Mouse (Mus musculus) CH12.LX (cell line): ENCODE measurements at regions not wholly inside any gene's neighbourhood (a gene's known extent, or its start where the extent isn't known, plus 50 kb on each side); places are given as distances from the start of the nearest gene placed in this dataset.

ENCODE experiments used
- DNase-seq: peaks from one replicate; pipeline ENCODE4 v3.0.0-alpha.2; 2013; ENCODE audit errors: extremely low read depth
- H3K27ac ChIP-seq: 2 replicates; pipeline ENCODE4 v1.5.1; 2012; ENCODE audit warnings: low read depth, mild to moderate bottlenecking, control low read depth, moderate library complexity; ENCODE audit not compliant: insufficient read depth
- H3K27me3 ChIP-seq: replicated peaks from 2 replicates; pipeline ENCODE3; 2012; ENCODE audit warnings: inconsistent platforms
- H3K36me3 ChIP-seq, 2 experiments: replicated peaks in 1 of 2; 2 replicates each; pipeline versions ENCODE3 to v1.6.1; 2012; ENCODE audit warnings: inconsistent platforms in 1 of 2, low read length in 1 of 2, mild to moderate bottlenecking in 1 of 2, mixed read lengths in 1 of 2, moderate library complexity in 1 of 2; ENCODE audit not compliant: control insufficient read depth in 1 of 2, insufficient read depth in 1 of 2
- H3K4me1 ChIP-seq, 2 experiments: 2 replicates each; pipeline ENCODE4 v1.6.1; 2012; ENCODE audit warnings: inconsistent platforms in 1 of 2, moderate library complexity in 1 of 2; ENCODE audit not compliant: insufficient read depth in 2 of 2, control insufficient read depth in 1 of 2
- H3K4me2 ChIP-seq: 2 replicates; pipeline ENCODE4 v1.6.1; 2012; ENCODE audit warnings: low read depth, mild to moderate bottlenecking, control low read depth; ENCODE audit not compliant: poor library complexity, insufficient read depth, severe bottlenecking
- H3K4me3 ChIP-seq, 3 experiments: fragments of 150-350 bp in 1 of 3; sonication (generic) in 1 of 3; replicated peaks in 1 of 3; 2 replicates each; pipeline versions ENCODE3 to v1.5.1; 2011 to 2012; ENCODE audit warnings: low read depth in 2 of 3, low read length in 2 of 3, mild to moderate bottlenecking in 2 of 3, moderate library complexity in 2 of 3, control low read depth in 1 of 3, improper control_type of control experiment in 1 of 3, inconsistent platforms in 1 of 3, mixed read lengths in 1 of 3; ENCODE audit not compliant: poor library complexity in 1 of 3
- H3K79me2 ChIP-seq: replicated peaks from 2 replicates; pipeline ENCODE4 v1.6.1; 2012; ENCODE audit warnings: mild to moderate bottlenecking, moderate library complexity; ENCODE audit not compliant: control insufficient read depth, poor library complexity, insufficient read depth, severe bottlenecking; ENCODE audit errors: extremely low read depth
- H3K9ac ChIP-seq: 2 replicates; pipeline ENCODE4 v1.6.1; 2012; ENCODE audit warnings: low read depth, mild to moderate bottlenecking, control low read depth, moderate library complexity; ENCODE audit not compliant: insufficient read depth
- H3K9me3 ChIP-seq: replicated peaks from 2 replicates; pipeline ENCODE3; 2012; ENCODE audit warnings: low read length, inconsistent platforms, mixed read lengths
- BHLHE40 ChIP-seq: IDR thresholded peaks from 2 replicates; pipeline ENCODE4 v1.6.1; 2011; ENCODE audit warnings: mild to moderate bottlenecking, low read depth, low read length, improper control_type of control experiment
- CHD1 ChIP-seq: IDR thresholded peaks from 2 replicates; pipeline ENCODE4 v1.6.1; 2012; ENCODE audit warnings: low read depth, low read length, improper control_type of control experiment, inconsistent platforms
- CHD2 ChIP-seq: IDR thresholded peaks from 2 replicates; pipeline ENCODE4 v1.6.1; 2011; ENCODE audit warnings: low read length, improper control_type of control experiment
- CTCF ChIP-seq, 2 experiments: IDR thresholded peaks in 1 of 2; conservative IDR thresholded peaks in 1 of 2; 2 replicates each; pipeline ENCODE4 v1.5.1; 2011 to 2012; ENCODE audit warnings: low read depth in 2 of 2, low read length in 2 of 2, improper control_type of control experiment in 1 of 2, inconsistent platforms in 1 of 2, mild to moderate bottlenecking in 1 of 2, moderate library complexity in 1 of 2
- ELF1 ChIP-seq: IDR thresholded peaks from 2 replicates; pipeline ENCODE4 v1.6.1; 2014; ENCODE audit warnings: low read depth, mild to moderate bottlenecking, inconsistent platforms, low read length, improper control_type of control experiment
- EP300 ChIP-seq: IDR thresholded peaks from 2 replicates; pipeline ENCODE4 v1.6.1; 2011; ENCODE audit warnings: low read length, improper control_type of control experiment
- ETS1 ChIP-seq: conservative IDR thresholded peaks from 2 replicates; pipeline ENCODE4 v1.6.1; 2012; ENCODE audit warnings: low read depth, mild to moderate bottlenecking, inconsistent platforms, low read length, improper control_type of control experiment, moderate library complexity
- GABPA ChIP-seq: IDR thresholded peaks from 2 replicates; pipeline ENCODE4 v1.6.1; 2012; ENCODE audit warnings: low read depth, low read length, improper control_type of control experiment, inconsistent platforms; ENCODE audit not compliant: insufficient replicate concordance
- IRF4 ChIP-seq: IDR thresholded peaks from 2 replicates; pipeline ENCODE4 v1.6.1; 2014; ENCODE audit warnings: low read depth, mild to moderate bottlenecking, inconsistent platforms, low read length, improper control_type of control experiment
- JUN ChIP-seq: IDR thresholded peaks from 2 replicates; pipeline ENCODE4 v1.6.1; 2011; ENCODE audit warnings: low read depth, mild to moderate bottlenecking, low read length, improper control_type of control experiment, moderate library complexity; ENCODE audit not compliant: insufficient read depth
- KAT2A ChIP-seq: IDR thresholded peaks from 2 replicates; pipeline ENCODE4 v1.6.1; 2012; ENCODE audit warnings: low read length, improper control_type of control experiment, inconsistent platforms; ENCODE audit not compliant: insufficient replicate concordance
- MAX ChIP-seq: IDR thresholded peaks from 2 replicates; pipeline ENCODE4 v1.6.1; 2011; ENCODE audit warnings: low read length, improper control_type of control experiment
- MEF2A ChIP-seq: IDR thresholded peaks from 2 replicates; pipeline ENCODE4 v1.6.1; 2014; ENCODE audit warnings: low read depth, mild to moderate bottlenecking, inconsistent platforms, low read length, improper control_type of control experiment, borderline replicate concordance
- NRF1 ChIP-seq: IDR thresholded peaks from 2 replicates; pipeline ENCODE4 v1.6.1; 2014; ENCODE audit warnings: low read depth, mild to moderate bottlenecking, inconsistent platforms, low read length, improper control_type of control experiment, moderate library complexity
- POLR2AphosphoS2 ChIP-seq: IDR thresholded peaks from 2 replicates; pipeline ENCODE4 v1.6.1; 2011; ENCODE audit warnings: low read depth, low read length, improper control_type of control experiment
- RAD21 ChIP-seq: IDR thresholded peaks from 2 replicates; pipeline ENCODE4 v1.6.1; 2011; ENCODE audit warnings: low read depth, mild to moderate bottlenecking, low read length, improper control_type of control experiment, moderate library complexity
- RCOR1 ChIP-seq: conservative IDR thresholded peaks from 2 replicates; pipeline ENCODE4 v1.6.1; 2012; ENCODE audit warnings: low read depth, mild to moderate bottlenecking, inconsistent platforms, low read length, improper control_type of control experiment
- SMC3 ChIP-seq: IDR thresholded peaks from 2 replicates; pipeline ENCODE4 v1.6.1; 2011; ENCODE audit warnings: low read depth, low read length, improper control_type of control experiment
- TBP ChIP-seq: conservative IDR thresholded peaks from 2 replicates; pipeline ENCODE4 v1.6.1; 2011; ENCODE audit warnings: low read depth, low read length, improper control_type of control experiment
- TCF12 ChIP-seq: IDR thresholded peaks from 2 replicates; pipeline ENCODE4 v1.6.1; 2014; ENCODE audit warnings: low read depth, mild to moderate bottlenecking, inconsistent platforms, low read length, improper control_type of control experiment
- USF1 ChIP-seq: IDR thresholded peaks from 2 replicates; pipeline ENCODE4 v1.6.1; 2014; ENCODE audit warnings: low read depth, mild to moderate bottlenecking, inconsistent platforms, low read length, improper control_type of control experiment
- USF2 ChIP-seq: conservative IDR thresholded peaks from 2 replicates; pipeline ENCODE4 v1.6.1; 2011; ENCODE audit warnings: low read depth, low read length, improper control_type of control experiment
- ZC3H11A ChIP-seq: IDR thresholded peaks from 2 replicates; pipeline ENCODE4 v1.6.1; 2012; ENCODE audit warnings: low read depth, mild to moderate bottlenecking, inconsistent platforms, low read length, improper control_type of control experiment
- ZMIZ1 ChIP-seq: IDR thresholded peaks from 2 replicates; pipeline ENCODE4 v1.6.1; 2012; ENCODE audit warnings: low read depth, mild to moderate bottlenecking, inconsistent platforms, low read length, improper control_type of control experiment
- ZNF384 ChIP-seq: IDR thresholded peaks from 2 replicates; pipeline ENCODE4 v1.6.1; 2012; ENCODE audit warnings: low read depth, low read length, improper control_type of control experiment, inconsistent platforms
- dilution Hi-C: fragments of 300-500 bp; cut with MboI; formaldehyde crosslinking; loops from 2 replicates; pipeline ENCODE4 v1.14.3; 2020; ENCODE audit warnings: low sequenced_read_pairs; ENCODE audit not compliant: extremely low pct_unique_long_range_greater_than_20kb, extremely low pct_ligation_motif_present
- in situ Hi-C: fragments of 300-500 bp; cut with MboI; formaldehyde crosslinking; loops from 3 replicates; pipeline ENCODE4 v1.14.3; 2019; ENCODE audit warnings: low sequenced_read_pairs, low pct_ligation_motif_present, low pct_unique_long_range_greater_than_20kb, mixed read lengths

DNA sequence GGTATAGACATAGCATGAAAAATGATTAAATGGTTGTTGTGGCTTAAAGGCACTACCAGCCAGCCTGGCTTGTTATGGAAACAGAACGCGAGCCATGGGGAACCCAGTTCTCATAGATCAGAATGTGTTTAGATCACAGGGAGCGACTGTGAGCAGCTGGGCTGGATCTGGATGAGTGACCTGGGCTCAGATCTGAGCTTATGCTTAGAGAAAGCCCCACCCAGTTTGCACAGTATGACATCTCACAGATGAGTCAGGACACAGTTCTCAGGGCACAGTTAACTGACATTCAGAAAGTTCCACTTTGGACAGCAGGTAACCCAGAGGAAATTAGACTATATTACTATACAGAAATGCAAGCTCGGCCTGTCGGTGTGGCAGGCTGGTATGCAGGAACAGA lies 255.5 kb downstream of the Gm10260 start:
- Histone ChIP-seq H3K27ac (no peak overlapping the region), H3K9ac (no peak overlapping the region), H3K27me3 (no peaks in the 10 kb centered on the region), H3K4me3 (no peak overlapping the region), H3K9me3 (peaks cover 51% of the 10 kb centered on the region), H3K4me2 (no peak overlapping the region), H3K4me1 (peaks cover 0 to 7% of the 10 kb centered on the region in 2 experiments; a peak in 1 of 4 replicates), H3K36me3 (peaks cover 0 to 17% of the 10 kb centered on the region in 2 experiments), H3K79me2 (no peaks in the 10 kb centered on the region)
- in situ Hi-C loops: no loop called here
- dilution Hi-C loops: no loop called here
- no peak for TF ChIP-seq ZC3H11A
- no peak for TF ChIP-seq EP300
- TF ChIP-seq ZMIZ1: no peak
- no peak for TF ChIP-seq USF2
- no peak for TF ChIP-seq CHD2
- no peak for TF ChIP-seq KAT2A
- TF ChIP-seq MAX: no peak
- TF ChIP-seq TCF12: no peak
- no peak for TF ChIP-seq CHD1
- DNase-seq: no peak

DNA sequence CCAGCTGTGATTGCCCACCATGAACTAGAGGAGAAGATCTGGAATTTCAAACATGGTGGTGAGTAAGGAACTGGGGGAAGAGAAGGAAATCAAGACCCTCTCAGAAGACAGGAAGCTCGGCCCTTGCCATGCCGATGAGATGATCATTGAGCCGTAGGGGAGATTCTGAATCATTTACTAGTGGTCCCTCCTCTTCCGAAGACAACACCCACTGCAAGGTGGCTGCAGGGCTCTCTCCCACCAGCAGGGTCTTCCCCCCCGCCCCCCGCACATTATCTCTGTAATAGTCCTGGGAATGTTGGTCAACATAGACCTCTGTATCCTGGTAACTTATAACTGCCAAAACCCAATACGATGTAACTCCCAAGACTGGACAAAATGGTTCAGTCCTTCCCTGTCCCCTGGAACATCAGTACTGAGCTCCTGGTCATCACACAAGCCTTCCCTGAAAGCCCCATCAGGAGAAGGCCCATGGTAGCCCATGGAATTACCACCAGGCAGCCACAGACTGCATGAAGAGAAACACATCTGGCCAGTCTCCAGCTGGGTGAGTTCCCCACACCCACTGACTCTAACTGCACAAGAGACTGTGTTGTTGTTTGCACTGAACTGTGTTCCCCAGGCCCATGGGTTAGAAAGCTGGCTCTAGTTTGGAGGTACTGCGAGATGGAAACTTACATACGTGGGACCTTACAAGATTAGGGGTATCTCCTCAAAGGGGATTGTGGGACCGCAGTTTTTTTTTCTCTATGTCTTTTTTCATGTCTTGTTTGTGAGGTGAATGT lies 256.3 kb downstream of the Gm10260 start:
- Histone ChIP-seq H3K4me2 (no peak overlapping the region), H3K9ac (no peak overlapping the region), H3K9me3 (peaks cover 48% of the 10 kb centered on the region), H3K27ac (no peak overlapping the region), H3K4me1 (peaks cover 0 to 7% of the 10 kb centered on the region in 2 experiments; a peak in 1 of 4 replicates), H3K36me3 (peaks cover 0 to 12% of the 10 kb centered on the region in 2 experiments), H3K79me2 (no peaks in the 10 kb centered on the region), H3K4me3 (no peak overlapping the region), H3K27me3 (no peaks in the 10 kb centered on the region)
- in situ Hi-C loops (no loop called here), dilution Hi-C loops (no loop called here)
- TF ChIP-seq CTCF (conservative IDR thresholded peaks at IDR 0.05 in 1 of 2, IDR thresholded peaks at IDR 0.05 in 1 of 2; ENCODE audit: low read depth in 2 of 2, low read length in 2 of 2) (no peak), RAD21 (no peak), ELF1 (no peak), ZNF384 (no peak), EP300 (no peak), KAT2A (no peak), TBP (no peak), USF1 (no peak), NRF1 (no peak), GABPA (no peak), POLR2AphosphoS2 (no peak), IRF4 (no peak), ETS1 (no peak), BHLHE40 (no peak), SMC3 (no peak), MEF2A (no peak), RCOR1 (no peak), JUN (no peak), USF2 (no peak)
- no peak for DNase-seq
